Mouse (Mus musculus) intestine, embryonic 14.5 days (tissue): ENCODE data around the gene Eif3l. TPM values are rescaled to one million over a fixed set of nuclear protein-coding genes. Genes with fewer than 3 reads are reported as not detected.

Experiments
- ATAC-seq: fragments of 200-750 bp; cut with Nextera tagmentation; replicated peaks from 2 replicates; pipeline ENCODE4 v1.8.0; 2017; ENCODE audit warnings: low read depth, moderate number of reproducible peaks, moderate TSS enrichment, moderate library complexity; ENCODE audit not compliant: low FRiP score, low TSS enrichment
- DNase-seq: peaks from one replicate; pipeline ENCODE4 v3.0.0-alpha.2; 2018; ENCODE audit warnings: low spot score
- H3K27ac ChIP-seq: fragments of 300-500 bp; sonication (generic); 2 replicates; pipeline ENCODE4 v1.5.1; 2014; ENCODE audit warnings: low read depth, mild to moderate bottlenecking, control low read depth
- H3K27me3 ChIP-seq: fragments of 300-500 bp; sonication (generic); replicated peaks from 2 replicates; pipeline ENCODE4 v1.6.1; 2014; ENCODE audit warnings: low read length, control low read depth; ENCODE audit not compliant: control insufficient read depth, insufficient read depth
- H3K36me3 ChIP-seq: fragments of 300-500 bp; sonication (generic); 2 replicates; pipeline ENCODE4 v1.6.1; 2014; ENCODE audit warnings: low read length, control low read depth; ENCODE audit not compliant: control insufficient read depth, insufficient read depth
- H3K4me1 ChIP-seq: fragments of 300-500 bp; sonication (generic); replicated peaks from 2 replicates; pipeline ENCODE4 v1.6.1; 2014; ENCODE audit warnings: low read length, control low read depth, mixed read lengths; ENCODE audit not compliant: control insufficient read depth, insufficient read depth
- H3K4me2 ChIP-seq: fragments of 300-500 bp; sonication (generic); 2 replicates; pipeline ENCODE4 v1.6.1; 2014; ENCODE audit warnings: low read length
- H3K4me3 ChIP-seq: fragments of 300-500 bp; sonication (generic); 2 replicates; pipeline ENCODE4 v1.5.1; 2014; ENCODE audit warnings: low read depth, low read length, control low read depth, mixed read lengths
- H3K9ac ChIP-seq: fragments of 300-500 bp; sonication (generic); 2 replicates; pipeline ENCODE4 v1.6.1; 2014; ENCODE audit warnings: mild to moderate bottlenecking, low read length
- H3K9me3 ChIP-seq: fragments of 300-500 bp; sonication (generic); 2 replicates; pipeline ENCODE4 v1.6.1; 2016; ENCODE audit warnings: low read length, control low read depth; ENCODE audit not compliant: control insufficient read depth
- WGBS: fragments of 180-500 bp; shearing (Covaris S2); extraction: QIAGEN DNeasy Blood & Tissue Kit; methylation state at CpG from one replicate; pipeline ENCODE4 v1.1.7; 2014; 5-methylcytosine and 5-hydroxymethylcytosine counted together
- polyA plus RNA-seq: library from polyadenylated mRNA; unstranded; fragments of >200 nt; fragmentation: Nextera tagmentation; extraction: Ambion mirVana; gene quantifications from 2 replicates; pipeline ENCODE4 v1.2.1, GENCODE M21; 2014

The Eif3l gene
- 244 and 264 TPM in 2 replicates for polyA plus RNA-seq

DNA sequence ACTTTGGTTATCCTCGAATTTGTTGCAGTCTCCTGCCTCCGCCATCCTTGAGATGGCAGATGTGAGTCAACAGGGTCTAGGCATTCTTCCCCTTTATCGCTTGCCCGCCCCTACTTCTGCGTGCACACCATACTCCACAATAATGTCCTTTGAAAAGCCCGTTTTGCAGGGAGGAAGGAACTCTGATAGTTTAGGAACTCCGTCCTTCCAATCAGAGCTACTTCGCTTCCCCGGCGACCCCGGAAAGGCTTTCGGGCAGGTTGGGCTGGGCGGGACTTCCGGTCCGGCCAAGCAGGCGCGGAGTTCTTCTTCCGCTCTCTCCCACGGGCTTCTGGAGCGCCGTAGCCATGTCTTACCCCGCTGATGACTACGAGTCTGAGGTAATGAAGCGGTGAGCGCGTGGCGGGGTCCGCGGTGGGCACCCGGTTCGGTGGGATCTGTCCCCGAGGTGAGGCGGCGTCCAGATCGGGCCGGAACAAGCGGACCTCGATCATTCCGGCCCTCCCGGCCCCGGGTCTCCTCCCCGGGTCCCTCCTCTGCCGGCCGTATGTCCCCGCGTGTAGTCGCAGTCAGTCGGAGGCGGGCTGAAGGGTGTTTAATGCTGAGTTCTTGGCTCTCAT, at the start of gene Eif3l:
TSS of gene Eif3l (plus strand) at position 267 of the 620 bp plus-strand sequence.
- Histone ChIP-seq H3K4me1 (peaks cover 14% of the 10 kb centered on the region), H3K4me2 (peak within 1 kb of the TSS; percentile 67), H3K27me3 (no peaks in the 10 kb centered on the region), H3K4me3 (peak within 1 kb of the TSS; percentile 60), H3K27ac (peak within 1 kb of the TSS; percentile 57; the same call in 1 of the 2 replicates), H3K36me3 (peaks cover 37% of the 10 kb centered on the region), H3K9me3 (no peaks in the 10 kb centered on the region), H3K9ac (peak within 1 kb of the TSS; percentile 62)
- DNase-seq (peak; percentile 91), ATAC-seq (peak; percentile 73)
- under 1% methylated on average over 49 of the region's 49 CpGs for WGBS

DNA sequence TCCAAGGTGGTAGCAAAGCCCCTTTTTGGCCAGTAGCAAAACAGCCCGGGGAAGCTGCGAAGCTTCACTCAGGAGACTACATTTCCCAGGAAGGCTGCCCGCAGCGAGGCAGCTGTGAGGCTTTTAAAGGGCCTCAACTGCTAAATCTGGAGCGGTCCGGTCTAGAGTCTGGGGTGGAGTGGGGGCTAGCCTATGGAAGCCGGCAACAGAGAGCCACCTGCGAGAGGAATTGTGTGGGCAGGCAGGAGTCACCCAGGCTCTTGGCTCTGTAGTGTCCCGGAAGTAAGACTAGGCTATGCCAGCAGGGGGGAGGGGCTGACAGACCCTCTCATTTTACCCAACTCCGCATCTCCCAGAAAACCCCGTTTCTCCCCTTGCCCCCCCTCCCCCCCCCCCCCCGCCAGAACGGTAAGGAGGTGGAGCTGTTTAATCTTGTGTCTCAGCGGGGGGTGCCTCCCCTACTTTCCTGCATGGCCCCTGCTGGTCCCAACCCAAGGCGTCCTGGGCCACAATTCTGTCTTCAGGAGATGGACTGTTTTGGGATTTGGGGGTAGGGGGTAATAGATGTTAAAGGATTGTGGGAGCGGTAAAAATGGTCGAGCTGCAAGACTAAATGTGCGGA, 49.2 kb upstream of the Eif3l start:
- Histone ChIP-seq H3K9ac (peak overlapping the region; percentile 31; the same call in 1 of the 2 replicates), H3K4me3 (peak overlapping the region; percentile 11; the same call in 1 of the 2 replicates), H3K4me2 (peak overlapping the region; percentile 92), H3K27ac (no peak overlapping the region), H3K9me3 (no peaks in the 10 kb centered on the region), H3K36me3 (no peaks in the 10 kb centered on the region), H3K27me3 (no peaks in the 10 kb centered on the region), H3K4me1 (peaks cover 33% of the 10 kb centered on the region)
- DNase-seq (no peak), ATAC-seq (no peak)
- WGBS = 12% methylated on average over 18 of the region's 18 CpGs

DNA sequence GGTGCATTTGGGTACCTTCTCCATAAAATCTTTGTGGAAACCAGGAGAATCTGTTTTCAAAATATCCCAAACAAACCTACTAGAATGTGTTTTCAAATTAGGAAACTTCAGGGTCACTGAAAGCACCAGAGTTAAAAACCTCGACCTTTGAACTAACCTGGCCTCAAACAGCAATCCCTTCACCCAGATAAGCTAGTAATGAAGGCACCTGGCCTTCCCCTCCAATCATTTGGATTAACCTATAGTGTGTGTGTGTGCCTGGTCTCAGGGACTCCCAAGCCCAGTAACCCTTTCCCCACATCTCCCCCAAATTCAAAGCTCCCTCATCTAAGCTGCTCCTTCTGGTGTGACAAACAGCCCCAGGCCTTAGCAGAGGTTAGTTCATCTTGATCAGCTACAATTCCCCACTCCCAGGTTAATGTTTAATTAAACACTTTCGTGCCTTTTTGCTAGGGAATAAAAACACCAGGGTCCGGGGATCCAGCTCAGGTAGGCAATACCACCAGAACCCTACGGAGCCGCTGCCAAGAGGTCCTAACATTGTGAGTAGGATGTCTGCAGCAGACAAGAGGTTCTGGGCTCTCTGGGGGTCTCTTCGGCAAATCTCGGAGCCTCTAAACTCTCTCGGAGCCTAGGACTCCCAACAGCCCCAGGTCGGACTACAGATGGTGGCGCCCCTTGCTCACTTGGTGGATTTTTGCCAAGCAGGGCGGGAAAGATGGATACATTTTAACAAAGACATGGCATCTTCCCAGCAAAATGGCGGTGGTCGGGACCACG, 48.3 kb upstream of the Eif3l start:
- Histone ChIP-seq H3K27ac (peak overlapping the region; percentile 97; the same call in 1 of the 2 replicates), H3K27me3 (no peaks in the 10 kb centered on the region), H3K4me3 (peak overlapping the region; percentile 78), H3K4me2 (peak overlapping the region; percentile 92), H3K9ac (peak overlapping the region; percentile 99), H3K4me1 (peaks cover 38% of the 10 kb centered on the region), H3K36me3 (no peaks in the 10 kb centered on the region), H3K9me3 (no peaks in the 10 kb centered on the region)
- WGBS = 44% methylated on average over 14 of the region's 14 CpGs
- DNase-seq (no peak), ATAC-seq (no peak)

DNA sequence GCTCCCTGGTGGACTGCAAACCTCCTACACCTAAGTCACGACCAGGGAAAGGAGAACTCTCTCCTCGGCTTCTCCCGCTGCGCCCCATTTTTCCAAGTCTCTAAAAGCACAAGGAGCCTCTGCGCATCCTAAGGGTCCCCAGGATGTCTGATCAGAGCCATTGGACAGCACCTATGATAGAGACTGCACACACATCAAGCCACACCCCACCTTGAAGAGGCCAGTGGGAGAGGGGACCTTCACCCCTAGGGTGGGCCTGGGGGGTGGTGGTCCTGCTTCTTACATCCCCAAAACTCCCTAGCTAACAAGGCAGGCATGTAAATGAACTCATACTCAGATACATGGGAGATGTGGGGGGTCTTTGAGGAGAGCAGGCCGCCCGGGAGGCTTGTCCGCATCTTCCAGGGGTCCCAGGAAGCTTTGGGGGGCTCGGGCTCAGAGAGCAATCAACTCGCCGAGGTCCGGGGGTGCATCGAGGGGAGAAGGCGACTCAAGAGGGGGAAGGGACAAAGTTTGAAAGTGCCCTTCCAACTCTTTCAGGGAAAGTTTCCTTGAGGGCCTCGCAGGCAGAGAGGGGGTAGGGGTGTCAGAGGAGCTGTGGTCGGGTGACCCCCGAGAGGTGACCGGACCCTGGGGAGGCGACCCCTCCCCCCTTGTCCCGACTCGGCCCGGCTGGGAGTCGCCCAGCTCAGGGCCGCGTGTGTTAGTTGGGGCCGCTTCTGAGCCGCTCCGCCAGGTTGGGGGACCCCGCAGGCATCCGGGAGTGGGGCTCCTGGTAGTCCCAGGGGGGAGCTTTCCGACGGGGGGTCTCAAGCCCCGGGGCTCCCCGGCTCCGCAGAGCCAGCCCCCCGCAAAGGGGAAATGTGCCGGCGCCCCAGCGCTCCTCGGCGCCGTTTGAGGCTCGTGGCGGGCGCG, 47.4 kb upstream of the Eif3l start:
- Histone ChIP-seq H3K9me3 (no peaks in the 10 kb centered on the region), H3K36me3 (no peaks in the 10 kb centered on the region), H3K27me3 (no peaks in the 10 kb centered on the region), H3K9ac (peak overlapping the region; percentile 99), H3K4me3 (peak overlapping the region; percentile 78), H3K4me1 (peaks cover 44% of the 10 kb centered on the region), H3K27ac (peak overlapping the region; percentile 97), H3K4me2 (peak overlapping the region; percentile 92)
- peak; percentile 77 for DNase-seq
- WGBS = 6% methylated on average over 44 of the region's 46 CpGs
- ATAC-seq = peak; percentile 17; the same call in 1 of the 2 replicates

DNA sequence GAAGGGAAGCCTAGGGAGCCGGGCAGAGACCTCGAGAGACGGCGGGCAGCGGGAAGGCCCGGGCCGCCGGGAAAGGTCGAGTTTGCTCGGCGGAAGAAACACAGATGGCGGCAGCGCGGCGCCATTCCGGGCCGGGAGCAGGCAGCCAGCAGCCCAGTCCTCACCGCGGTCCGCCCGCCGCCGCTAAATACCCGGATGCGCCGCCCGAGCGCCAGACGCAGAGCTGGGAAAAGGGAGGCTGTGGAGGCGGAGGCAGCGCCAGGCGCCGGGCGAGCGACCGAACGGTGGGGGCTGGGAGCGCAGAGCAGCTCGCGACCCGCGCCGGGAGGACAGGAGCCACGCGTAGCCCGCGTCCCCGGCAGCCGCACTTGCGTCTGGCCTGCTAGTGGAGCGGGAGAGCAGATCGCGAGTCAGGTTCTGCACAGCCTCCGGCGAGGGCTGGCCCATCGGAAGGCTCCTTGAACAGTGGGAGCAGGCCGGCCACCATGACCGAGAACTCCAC, 46.7 kb upstream of the Eif3l start, which contains the start of gene H1f0:
TSS of gene H1f0 (plus strand) at position 214 of the 502 bp plus-strand sequence.
- ATAC-seq = peak; percentile 74
- Histone ChIP-seq H3K4me1 (peaks cover 38% of the 10 kb centered on the region), H3K9ac (peak within 1 kb of the TSS; percentile 99), H3K27ac (peak within 1 kb of the TSS; percentile 97), H3K36me3 (no peaks in the 10 kb centered on the region), H3K27me3 (no peaks in the 10 kb centered on the region), H3K4me2 (peak within 1 kb of the TSS; percentile 92), H3K4me3 (peak within 1 kb of the TSS; percentile 78), H3K9me3 (no peaks in the 10 kb centered on the region)
- WGBS = under 1% methylated on average over 57 of the region's 58 CpGs
- DNase-seq = peak; percentile 99

DNA sequence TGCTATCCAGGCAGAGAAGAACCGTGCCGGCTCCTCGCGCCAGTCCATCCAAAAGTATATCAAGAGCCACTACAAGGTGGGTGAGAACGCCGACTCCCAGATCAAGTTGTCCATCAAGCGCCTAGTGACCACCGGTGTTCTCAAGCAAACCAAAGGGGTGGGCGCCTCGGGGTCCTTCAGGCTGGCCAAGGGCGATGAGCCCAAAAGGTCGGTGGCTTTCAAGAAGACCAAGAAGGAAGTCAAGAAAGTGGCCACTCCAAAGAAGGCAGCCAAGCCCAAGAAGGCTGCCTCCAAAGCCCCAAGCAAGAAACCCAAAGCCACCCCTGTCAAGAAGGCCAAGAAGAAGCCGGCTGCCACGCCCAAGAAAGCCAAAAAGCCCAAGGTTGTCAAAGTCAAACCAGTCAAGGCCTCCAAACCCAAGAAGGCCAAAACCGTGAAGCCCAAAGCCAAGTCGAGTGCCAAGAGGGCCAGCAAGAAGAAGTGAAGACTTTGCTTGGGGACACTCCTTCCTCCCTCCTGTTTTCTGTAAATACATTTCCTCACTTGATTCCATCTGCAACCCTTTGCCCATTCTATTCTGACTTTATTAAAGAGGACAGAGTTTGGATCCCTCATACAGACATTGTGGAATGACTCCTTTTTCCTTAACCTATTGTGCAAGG, 46.0 kb upstream of the Eif3l start:
- H3K4me2 ChIP-seq = peak overlapping the region; percentile 92
- H3K9me3 ChIP-seq = no peaks in the 10 kb centered on the region
- DNase-seq (no peak), ATAC-seq (no peak)
- H3K36me3 ChIP-seq = no peaks in the 10 kb centered on the region
- H3K4me1 ChIP-seq = peaks cover 38% of the 10 kb centered on the region
- H3K27me3 ChIP-seq = no peaks in the 10 kb centered on the region
- peak overlapping the region; percentile 97 for H3K27ac ChIP-seq
- H3K4me3 ChIP-seq = peak overlapping the region; percentile 78
- 27% methylated on average over 16 of the region's 16 CpGs for WGBS
- H3K9ac ChIP-seq = peak overlapping the region; percentile 99

DNA sequence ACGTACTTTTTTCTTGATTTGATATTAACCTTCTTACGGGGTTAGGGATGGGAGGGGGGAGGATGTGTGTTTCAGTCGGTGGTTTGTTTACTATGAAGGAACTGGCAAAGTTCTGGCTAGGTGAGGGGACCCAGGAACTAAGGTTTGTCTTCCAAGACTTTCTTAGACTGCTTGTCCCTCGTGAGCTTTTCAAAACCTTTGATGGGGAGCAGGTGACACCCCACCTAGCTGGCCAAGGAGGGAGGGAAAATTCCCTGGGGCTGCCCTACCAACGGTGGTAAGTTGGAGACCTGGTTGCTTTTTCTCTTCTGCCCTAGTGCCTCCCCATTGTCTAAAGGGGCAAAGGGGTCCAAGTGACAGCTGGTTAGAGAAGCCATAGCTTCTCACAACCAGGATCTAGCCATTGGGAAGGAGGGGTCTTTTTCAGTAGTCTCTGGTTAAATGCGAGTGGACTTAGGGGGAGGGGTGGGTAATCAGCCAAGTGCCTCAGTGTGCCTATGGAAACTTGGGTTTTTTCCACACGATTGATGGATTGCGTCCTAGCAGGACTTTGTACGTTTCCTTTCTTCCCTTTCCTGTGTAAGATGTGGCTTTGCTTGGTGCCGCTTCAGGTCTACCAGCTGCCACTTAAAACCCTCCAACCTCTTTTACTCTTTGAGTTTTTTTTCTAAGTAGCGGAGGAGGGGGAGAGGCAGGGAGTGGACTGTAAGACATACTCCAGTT, 45.3 kb upstream of the Eif3l start:
- peak overlapping the region; percentile 92 for H3K4me2 ChIP-seq
- no peaks in the 10 kb centered on the region; the same call in 1 of the 2 replicates for H3K36me3 ChIP-seq
- peak overlapping the region; percentile 78 for H3K4me3 ChIP-seq
- H3K4me1 ChIP-seq = peaks cover 38% of the 10 kb centered on the region
- no peaks in the 10 kb centered on the region for H3K9me3 ChIP-seq
- no peak for ATAC-seq
- H3K9ac ChIP-seq = peak overlapping the region; percentile 99
- DNase-seq = peak; percentile 69
- no peaks in the 10 kb centered on the region for H3K27me3 ChIP-seq
- 6% methylated on average over 11 of the region's 11 CpGs for WGBS
- H3K27ac ChIP-seq = peak overlapping the region; percentile 97
